Mouse (Mus musculus) monocyte, adult 5-6 weeks (primary cell): ENCODE measurements around the gene Kif18a. TPM values are rescaled to one million over a fixed set of nuclear protein-coding genes. Genes with fewer than 3 reads are reported as not detected.

Experiments
- ATAC-seq: fragments of 153-309, 156-312 bp; replicated peaks from 2 replicates; pipeline ENCODE4 v1.8.0; 2017; ENCODE audit warnings: mild to moderate bottlenecking; ENCODE audit not compliant: low TSS enrichment, insufficient number of reproducible peaks, severe bottlenecking, poor library complexity, low FRiP score
- total RNA-seq: library from RNA; stranded (forward); fragments of 200-1000, 200-491, 200-594 nt; gene quantifications from 3 replicates; pipeline ENCODE4 v1.2.3, GENCODE M21; 2017

The Kif18a gene
- total RNA-seq, 1 experiment from 2014 or later: 4.1 TPM

DNA sequence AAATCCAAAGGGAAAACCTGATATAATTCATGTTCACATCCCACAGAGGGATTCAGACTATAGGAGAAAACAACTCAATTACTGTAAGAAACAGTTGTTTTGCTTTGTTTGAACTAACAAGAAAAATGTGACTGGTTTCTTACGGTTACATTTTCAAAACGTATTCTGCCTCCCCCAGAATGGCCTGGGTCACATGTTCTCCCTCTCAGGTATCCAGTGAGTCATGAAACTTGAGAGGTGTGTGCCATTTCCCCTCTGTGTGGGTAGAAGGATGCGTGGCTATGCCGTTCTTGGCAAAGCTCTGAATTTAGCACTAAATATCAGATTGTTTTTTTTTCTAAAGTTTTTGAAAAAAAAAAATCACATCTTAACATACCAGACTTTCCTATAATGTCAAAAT, 68.2 kb downstream of the Kif18a start:
- no peak for ATAC-seq

DNA sequence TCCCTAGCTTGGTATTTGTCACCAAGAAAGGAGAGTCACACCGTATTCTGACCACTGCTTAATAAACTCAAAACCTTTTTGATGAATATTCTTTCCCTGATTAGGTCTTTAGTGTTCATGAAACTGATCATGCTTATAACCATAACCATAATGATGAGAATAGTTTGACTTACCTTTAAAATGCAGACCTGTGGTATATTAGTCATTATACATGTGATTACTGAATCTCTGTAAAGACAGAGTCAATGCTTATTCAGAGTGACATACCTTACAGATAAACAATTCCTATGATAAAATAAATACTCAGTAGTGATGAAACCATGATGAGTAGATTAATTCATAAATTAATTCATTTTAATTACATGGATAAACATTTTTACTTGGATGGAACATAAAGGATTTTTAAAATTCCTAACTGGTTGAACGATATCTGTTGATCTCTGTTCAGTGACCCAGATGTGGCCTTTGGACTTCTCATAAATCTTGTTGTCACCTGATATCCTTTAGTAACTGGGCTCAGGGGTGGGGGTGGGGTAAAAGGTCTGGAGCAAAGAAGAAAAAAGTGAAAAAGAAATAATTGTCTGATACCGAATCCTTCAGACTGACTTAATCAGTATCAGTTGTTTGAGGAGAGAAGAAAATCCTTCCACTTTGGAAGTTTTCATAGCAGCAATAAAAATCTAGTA, 78.1 kb downstream of the Kif18a start:
- no peak for ATAC-seq

DNA sequence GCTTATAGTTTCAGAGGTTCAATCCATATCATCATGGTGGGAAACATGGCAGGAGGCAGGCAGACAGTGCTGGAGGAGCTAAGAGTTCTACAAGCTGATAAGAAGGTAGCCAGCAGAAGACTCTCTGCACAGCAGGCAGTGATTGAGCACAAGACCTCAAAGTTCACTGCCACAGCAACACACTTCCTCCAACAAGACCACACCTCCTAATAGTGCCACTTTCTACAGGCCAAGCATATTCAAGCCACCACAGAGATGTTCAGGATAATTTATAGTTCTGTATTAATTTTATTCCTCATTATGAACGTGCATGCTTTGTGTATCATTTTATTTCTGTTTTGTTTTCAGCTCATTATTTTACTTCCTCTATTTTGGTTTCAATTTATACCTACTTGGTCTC, 85.4 kb downstream of the Kif18a start:
- ATAC-seq: no peak

- ATAC-seq: no peak
Measured at GRCm38 (mm10) chr2:109374881-109375280, 94.3 kb downstream of the Kif18a start.

DNA sequence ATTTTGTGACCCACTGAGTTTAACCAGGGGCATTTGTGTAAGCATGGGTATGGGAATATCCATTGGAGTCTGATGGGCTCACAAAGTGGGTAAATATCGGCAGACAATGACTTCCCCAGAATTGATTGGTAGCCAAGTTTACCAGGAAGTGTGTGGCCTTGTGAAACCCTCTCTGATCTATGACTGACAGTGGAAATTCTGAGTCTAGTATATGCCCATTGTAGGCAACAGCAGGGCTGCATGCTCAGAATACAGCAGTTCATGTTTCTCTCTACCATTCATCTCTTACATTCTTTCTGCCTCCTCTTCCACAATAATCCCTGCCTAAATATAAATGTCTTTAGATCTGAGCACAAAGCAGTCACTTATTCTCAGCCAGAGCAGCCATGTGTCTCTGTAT, 103.5 kb downstream of the Kif18a start:
- no peak for ATAC-seq

GRCm38 (mm10) chr2:109386211-109386610, 105.7 kb downstream of the Kif18a start:
- ATAC-seq: no peak

GRCm38 (mm10) chr2:109388733-109389132, 108.2 kb downstream of the Kif18a start:
- no peak for ATAC-seq

GRCm38 (mm10) chr2:109389977-109390376, 109.4 kb downstream of the Kif18a start:
- ATAC-seq: no peak

Other genes starting within 250 kb of the Kif18a start
- gene Mettl15, start within 50 bp of the Kif18a start, total RNA-seq: 1.2 to 4.1 TPM (median 2.0 TPM) in 3 replicates